Mouse (Mus musculus) A20 (cell line): Measurements from ENCODE around the gene Atp2b2.

Experiments
- DNase-seq: peaks from one replicate; pipeline ENCODE4 v3.0.0-alpha.2; 2011; ENCODE audit warnings: low read depth, low spot score

Gene Atp2b2

DNA sequence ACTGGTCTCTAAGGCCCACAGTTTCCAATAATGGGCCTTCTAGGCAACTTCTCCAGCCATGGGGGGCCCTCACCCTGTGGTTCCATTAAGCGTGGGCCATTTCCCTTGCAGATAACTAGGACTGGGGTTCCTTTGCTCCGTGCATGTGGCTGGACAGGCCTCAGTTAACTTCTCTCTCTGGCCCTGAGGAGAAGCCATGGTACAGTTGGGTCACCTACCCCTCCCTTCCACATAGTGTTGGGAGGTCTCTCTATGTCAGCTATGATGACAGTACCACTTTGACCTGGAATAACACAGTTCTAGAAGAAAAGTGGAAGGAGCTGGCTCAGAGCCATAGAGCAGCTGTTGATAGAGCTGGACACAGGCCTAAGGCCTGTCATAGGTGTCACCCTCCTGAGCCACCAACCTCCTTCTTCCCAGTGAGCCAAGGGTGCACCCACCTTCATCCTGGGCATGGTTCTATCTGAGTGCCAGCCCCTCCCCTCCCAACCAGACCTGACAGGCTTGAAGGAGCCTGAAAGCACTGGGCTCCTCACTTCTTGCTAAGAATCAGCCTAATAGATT is 185.0 kb downstream of the Atp2b2 start:
- no peak for DNase-seq

DNA sequence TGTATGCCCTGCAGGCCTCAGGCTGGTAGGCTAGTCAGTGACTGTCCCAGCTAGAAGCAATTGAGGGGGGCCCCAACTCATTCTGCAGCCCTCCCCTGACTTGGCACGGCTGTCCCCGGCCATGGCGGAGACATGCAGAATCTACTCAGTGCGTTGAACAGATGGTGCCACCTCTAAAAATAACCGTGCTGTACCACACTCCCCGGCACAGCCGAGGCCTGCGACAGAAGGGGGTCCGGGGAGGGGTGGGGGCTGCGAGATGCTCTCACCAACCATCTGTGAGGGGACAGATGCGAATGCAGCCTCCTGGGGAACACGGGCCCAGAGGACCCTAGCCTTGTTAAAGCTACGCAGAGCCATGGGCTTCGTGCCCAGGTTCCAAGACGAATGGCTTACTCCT is 185.6 kb downstream of the Atp2b2 start:
- DNase-seq: no peak

DNA sequence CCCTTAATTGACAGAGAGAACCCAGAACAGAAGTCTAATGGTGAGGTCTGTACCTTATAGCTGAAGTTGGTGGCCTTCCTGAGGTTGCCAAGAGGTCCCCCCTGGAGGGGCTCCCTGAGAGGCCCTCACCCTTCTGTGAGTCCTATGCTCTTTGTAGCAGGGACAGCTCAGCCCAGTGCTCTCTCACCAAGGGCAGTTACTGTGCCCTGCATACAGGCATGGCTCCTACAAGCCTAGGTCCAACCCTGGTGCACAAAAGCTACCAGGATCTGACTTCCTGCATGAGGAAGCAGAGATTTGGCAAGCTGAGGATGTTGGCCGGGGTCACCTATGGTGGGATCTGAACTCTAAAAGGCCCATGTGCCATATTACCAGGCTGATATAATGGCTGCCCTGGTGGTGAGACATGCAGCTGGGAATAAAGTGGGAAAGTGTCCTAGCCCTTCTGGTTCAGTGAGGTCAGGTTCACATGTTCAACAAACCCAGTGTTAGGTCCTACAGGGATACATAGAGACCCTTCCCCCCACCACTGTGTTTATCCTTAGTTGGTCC is 186.2 kb downstream of the Atp2b2 start:
- DNase-seq: no peak

GRCm38 (mm10) chr6:113855581-113855980 is 186.8 kb downstream of the Atp2b2 start:
- DNase-seq: no peak

DNA sequence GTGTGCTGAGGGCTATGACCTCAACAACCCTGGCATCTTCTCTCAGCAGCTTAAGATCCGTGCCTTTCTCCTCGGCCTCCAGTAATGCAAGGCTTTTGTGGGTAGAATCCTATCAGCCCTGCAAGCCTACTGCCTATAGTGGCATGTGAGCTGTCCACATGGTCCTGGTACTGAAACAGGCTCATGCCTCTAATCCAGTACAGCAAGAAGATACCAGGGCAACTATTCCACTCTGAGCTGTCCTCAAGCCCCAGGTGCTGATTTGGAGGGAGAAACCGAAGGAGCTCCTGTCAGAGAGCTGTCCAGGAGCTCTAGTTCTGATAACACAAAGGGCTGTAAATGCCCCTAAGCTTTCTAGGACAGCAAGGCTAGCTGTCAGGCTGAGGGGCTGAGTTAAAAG is 190.1 kb downstream of the Atp2b2 start:
- DNase-seq: peak; percentile 46

DNA sequence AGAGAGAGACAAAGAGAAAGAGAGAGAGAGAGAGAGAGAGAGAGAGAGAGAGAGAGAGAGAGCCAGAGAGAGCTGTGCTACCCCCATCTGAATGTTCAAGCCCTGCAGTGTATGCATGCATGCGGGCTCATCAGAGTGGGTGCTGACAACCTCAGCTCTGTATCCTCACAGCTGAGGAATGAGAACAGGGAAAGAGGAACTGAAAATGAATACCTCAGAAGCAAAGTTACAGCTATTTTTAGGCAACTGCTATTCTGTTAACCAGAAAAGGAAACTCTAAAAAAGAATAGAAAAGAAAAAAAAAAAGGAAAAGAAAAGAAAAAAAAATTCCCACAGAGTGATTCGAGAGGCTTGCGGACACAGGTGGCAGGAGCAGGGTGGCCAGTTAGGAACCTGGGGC is 192.6 kb downstream of the Atp2b2 start:
- DNase-seq: peak; percentile 33

DNA sequence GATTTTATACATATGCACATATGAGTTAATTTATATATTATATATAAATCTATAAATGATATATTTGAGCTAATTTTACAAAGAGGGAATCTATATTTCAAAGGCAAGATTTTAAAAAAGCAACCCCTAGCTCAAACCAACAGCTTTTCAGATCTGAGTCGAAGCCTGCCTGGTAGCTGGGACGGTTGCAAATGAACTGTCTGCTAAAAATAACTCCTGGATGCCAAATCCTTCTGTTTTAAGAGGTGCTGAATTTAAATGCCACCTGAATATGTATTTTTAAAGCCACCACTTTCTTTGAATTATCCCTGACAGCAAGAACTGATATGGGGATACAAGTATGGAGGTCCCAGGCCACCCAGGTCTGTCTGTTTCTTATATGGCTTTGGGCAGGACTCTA is 193.8 kb downstream of the Atp2b2 start:
- DNase-seq: no peak

DNA sequence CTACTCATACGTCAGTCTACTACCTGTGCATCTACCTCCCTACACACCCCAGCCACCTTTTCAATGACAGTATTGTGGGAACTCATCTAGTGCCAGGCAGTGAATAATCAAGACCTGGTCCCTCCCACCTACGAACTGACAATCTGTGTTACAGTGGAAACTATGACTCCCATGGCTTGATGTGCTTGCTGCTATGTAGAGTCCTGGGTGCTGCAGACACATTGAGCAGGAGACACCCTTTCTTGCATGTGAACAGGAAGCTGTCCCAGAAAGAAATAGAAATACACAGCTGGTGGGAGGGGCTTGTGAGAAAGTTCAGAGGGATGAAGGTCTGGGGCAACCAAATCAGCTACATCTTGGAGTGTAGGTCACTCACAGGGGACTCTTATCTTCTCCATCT is 195.3 kb downstream of the Atp2b2 start:
- DNase-seq: no peak

DNA sequence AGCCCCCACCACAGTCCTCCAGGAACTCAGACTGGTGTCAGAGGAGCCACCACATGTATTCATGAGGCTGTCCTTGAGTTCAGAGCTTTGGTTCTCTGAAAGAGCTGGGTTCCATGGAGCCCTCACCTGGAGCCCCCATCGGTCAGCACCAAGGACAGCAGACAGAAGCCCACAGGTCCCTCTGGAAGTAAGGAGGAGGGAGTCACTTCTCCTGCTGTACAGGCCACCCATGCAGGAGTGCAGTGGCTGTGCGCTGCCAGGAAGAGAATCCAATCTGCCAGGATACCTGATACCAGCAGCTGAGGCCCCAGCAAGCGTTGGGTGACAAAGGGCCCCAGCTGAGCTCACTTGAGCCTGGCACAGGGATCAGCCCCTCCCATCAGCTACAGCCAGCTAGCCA is 199.2 kb downstream of the Atp2b2 start:
- DNase-seq: no peak

GRCm38 (mm10) chr6:113838493-113838892 is 203.9 kb downstream of the Atp2b2 start:
- DNase-seq: no peak

DNA sequence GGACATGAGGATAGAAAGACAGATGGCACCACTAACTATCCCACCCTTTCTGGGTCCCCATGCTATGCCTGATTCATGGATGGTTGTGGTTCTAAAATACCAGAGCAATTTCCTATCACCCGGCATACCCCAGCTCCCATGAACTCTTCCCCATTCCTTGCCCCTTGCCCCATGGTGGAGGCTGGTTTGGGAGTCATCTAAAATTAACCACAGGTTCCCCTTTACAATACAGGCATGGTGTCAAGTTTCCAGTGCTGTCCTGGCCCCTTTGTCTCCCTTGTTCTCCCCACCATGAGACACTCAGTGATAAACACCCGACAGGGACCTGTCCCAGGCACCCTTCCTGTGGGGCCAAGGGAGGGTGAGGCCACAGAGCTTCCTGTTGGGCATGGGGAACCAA is 204.7 kb downstream of the Atp2b2 start:
- no peak for DNase-seq

DNA sequence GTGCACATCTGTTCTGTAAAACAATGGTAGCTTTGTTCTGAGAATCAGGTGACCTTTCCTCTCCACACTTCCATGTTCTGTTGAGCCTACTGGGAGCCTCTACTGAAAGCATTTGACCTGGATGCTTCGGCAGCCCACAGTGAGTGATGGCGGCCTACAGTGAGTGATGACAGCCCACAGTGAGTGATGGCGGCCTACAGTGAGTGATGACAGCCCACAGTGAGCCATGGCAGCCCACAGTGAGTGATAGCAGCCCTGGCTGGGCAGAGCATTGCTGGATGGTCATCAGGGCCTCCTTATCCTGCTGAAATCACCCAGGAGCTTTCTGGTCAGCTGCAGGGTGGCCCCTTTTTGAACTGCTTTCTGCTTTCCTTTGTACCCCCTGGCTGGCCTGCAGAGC is 205.9 kb downstream of the Atp2b2 start:
- DNase-seq: no peak

GRCm38 (mm10) chr6:113830463-113830862 is 211.9 kb downstream of the Atp2b2 start:
- DNase-seq: peak; percentile 13

- no peak for DNase-seq
These were observed 215.1 kb downstream of the Atp2b2 start for GRCm38 (mm10) chr6:113827309-113827708.

DNA sequence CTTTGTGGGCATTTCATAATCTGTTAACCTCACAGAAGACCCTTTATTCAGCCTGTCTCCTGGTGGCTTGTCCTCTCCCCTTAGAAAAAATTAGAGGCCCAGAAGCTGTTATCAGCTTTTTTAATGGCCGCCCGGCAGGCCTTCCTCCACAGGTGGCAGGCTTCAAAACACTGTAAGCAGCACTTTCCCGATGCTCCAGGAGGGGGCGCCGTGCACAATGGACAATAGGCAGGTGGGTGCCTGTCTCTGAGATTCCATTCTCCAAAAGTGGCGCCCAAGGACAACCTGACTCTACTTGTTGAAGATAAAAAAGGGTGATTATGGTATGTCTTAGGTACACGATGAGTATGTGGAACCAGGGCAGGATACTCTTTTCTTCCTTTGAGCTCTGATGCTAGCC is 220.0 kb downstream of the Atp2b2 start:
- peak; percentile 65 for DNase-seq

DNA sequence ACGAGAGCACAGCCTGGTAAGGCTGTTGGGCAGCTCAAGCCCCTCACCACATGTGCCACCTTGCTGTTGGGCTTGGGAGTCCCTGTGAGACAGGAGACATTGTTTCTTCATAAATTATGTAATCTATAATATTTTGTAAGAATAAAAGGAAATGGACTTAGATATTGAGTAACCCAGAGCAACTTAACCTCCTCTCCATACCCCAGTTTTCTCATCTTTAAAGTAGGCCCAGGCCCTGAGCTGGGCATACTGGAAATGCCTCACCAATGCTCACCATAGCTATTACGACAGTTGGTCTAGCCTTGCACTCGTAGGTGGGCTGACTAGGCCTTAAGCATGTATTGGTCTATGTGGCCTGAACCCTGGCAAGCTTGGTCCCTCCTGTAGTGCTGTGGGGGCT is 225.7 kb downstream of the Atp2b2 start:
- no peak for DNase-seq

- no peak for DNase-seq
These were observed 231.0 kb downstream of the Atp2b2 start for GRCm38 (mm10) chr6:113811462-113811861.

- no peak for DNase-seq
These were observed 231.7 kb downstream of the Atp2b2 start for GRCm38 (mm10) chr6:113810667-113811066.

DNA sequence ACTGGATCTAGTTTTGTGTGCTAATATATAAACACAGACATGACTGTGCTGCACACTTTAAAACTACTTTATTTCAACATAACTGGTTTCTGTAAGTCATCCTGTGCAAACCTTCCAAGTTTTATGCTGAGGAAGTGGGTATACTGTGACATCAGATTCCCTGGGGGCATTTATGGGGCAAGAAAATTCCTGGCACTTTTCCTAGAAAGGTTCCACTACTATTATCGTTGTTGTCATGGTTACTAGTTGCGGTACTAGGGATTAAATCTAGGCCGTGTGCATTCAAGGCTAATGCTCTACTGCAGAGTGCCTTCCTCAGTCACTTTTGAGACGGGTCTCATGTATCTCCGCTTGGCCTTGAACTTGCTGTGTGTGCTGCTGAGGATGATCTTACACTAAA is 236.2 kb downstream of the Atp2b2 start:
- DNase-seq: no peak

GRCm38 (mm10) chr6:113801233-113801632 is 241.2 kb downstream of the Atp2b2 start:
- DNase-seq: no peak

DNA sequence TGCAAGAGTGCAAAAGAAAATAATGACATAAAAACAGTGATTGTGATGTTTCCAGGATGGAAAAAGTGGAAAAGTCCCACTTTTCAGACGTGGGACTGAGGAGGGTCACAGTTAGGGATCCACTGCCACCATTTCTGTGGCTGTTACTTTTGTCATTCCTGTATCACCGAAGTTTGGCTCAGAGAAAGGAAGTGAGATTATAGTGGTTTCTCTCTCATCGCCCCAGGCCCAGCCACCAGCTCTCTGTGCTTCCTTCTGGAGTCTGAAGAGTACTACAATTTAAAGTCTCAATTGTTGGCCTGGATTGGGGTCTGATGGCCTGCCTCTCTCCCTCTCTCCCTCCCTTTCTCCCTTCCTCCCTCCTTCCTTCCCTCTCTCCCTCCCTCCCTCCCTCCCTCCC is 242.5 kb downstream of the Atp2b2 start:
- no peak for DNase-seq

DNA sequence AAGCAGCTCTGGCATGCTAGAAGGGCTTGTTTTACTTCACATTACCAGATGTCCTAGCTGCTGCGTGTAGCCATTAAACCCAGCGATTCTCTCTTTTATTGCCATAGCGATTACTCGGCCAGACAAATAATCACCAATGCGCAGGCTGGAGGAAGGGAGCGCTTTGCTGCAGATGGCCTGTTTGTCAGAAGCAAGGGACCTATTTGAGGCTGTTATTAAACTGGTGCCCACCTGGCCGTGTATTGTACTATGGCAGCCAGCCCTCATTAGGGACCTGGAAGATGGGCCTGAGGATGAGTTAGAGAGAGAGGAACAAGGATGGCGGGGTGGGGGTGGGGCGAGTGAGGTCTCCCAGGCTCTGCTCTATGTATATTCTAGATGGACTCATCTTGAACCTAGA is 243.1 kb downstream of the Atp2b2 start:
- no peak for DNase-seq

GRCm38 (mm10) chr6:113798921-113799320 is 243.5 kb downstream of the Atp2b2 start:
- no peak for DNase-seq

DNA sequence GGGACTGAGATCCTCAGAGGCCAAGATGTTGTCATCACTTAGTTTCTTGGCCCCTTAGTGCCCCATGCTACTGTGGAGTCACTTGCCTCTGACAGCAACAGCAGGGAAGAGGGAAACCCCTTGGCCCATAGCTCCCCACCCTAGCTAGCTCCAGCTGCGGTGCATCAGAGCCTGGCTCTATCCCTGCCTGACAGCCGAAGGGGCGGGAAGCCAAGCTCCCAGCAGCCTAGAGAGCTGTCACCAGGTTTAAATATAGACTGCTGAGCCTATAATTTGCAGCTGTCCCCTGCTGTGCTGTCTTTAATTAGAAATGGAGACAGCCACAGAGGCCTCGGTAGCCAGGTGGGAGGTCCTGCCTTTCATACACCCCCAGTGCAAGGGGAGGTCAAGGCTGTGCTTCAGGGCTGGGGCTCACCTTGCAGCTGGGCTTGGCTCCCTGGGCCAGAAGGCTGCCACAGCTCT is 247.1 kb downstream of the Atp2b2 start:
- no peak for DNase-seq
